In the genomic region with DNA sequence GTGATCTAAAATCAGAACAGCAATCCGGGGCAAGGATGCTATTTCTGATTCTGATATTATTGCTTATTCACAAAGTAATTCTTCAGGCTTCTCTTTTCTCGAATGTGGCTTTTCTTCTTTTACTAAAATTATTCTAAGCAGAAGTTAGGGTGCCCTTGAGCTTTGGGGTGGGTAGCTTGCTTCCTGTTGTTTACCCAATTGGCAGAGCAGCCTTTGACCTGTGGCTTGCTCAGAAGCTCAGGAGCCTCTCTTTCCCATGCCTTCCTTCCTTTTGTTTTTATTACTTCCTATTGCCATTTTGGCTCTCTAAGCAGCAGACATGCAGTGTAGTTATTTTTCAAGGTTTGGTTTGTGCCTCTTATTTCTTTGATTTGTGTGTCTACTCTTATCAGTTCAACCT, we compare ENCODE assay signal across 34 mouse cellular contexts.
"Had no signal": no experiment of that assay in that cellular context is flagged by ENCODE, and none has a peak within 500 bp of the region (broad histone marks: within the 10 kb centered on the region; RNA-seq: fewer than 3 reads in every experiment).

No protein-coding gene starts in this region.

- DNase-seq: heart, postnatal 10 days; heart, postnatal 14 days; heart, postnatal 36 days; heart, postnatal 4 days; kidney, adult 11 months; kidney, adult 18-20 months; kidney, adult 2 months; kidney, adult 8-10 months; kidney, adult 9 months; kidney, postnatal 10 days; kidney, postnatal 14 days; kidney, postnatal 25 days; kidney, postnatal 36 days; kidney, postnatal 4 days; layer of hippocampus, adult 9-11 months; layer of hippocampus, postnatal 36 days had no signal

- H3K27ac ChIP-seq: heart, embryonic 10.5 days; heart, embryonic 13.5 days; heart, embryonic 15.5 days; hindbrain, embryonic 10.5 days; hindbrain, embryonic 12.5 days; hindbrain, embryonic 13.5 days; hindbrain, embryonic 14.5 days; hindbrain, embryonic 15.5 days; hindbrain, postnatal 0 days; intestine, embryonic 15.5 days; kidney, embryonic 15.5 days; kidney, postnatal 0 days; layer of hippocampus, adult 2 months had no signal

- H3K36me3 ChIP-seq: heart, embryonic 10.5 days; heart, embryonic 12.5 days; heart, embryonic 13.5 days; heart, embryonic 15.5 days; hindbrain, embryonic 10.5 days; hindbrain, embryonic 12.5 days; hindbrain, embryonic 13.5 days; hindbrain, embryonic 15.5 days; intestine, embryonic 15.5 days; kidney, embryonic 15.5 days had no signal

- H3K27me3 ChIP-seq: heart, embryonic 12.5 days; heart, embryonic 13.5 days; heart, embryonic 15.5 days; hindbrain, embryonic 12.5 days; hindbrain, embryonic 13.5 days; hindbrain, embryonic 15.5 days; intestine, embryonic 15.5 days; kidney, embryonic 15.5 days had no signal

- H3K4me1 ChIP-seq: heart, embryonic 10.5 days; heart, embryonic 12.5 days; heart, embryonic 13.5 days; heart, embryonic 15.5 days; hindbrain, embryonic 10.5 days; hindbrain, embryonic 12.5 days; hindbrain, embryonic 13.5 days; hindbrain, embryonic 15.5 days; intestine, embryonic 15.5 days; kidney, embryonic 15.5 days had no signal

- H3K9ac ChIP-seq: heart, embryonic 12.5 days; heart, embryonic 13.5 days; heart, embryonic 15.5 days; hindbrain, embryonic 12.5 days; hindbrain, embryonic 13.5 days; hindbrain, embryonic 14.5 days; hindbrain, embryonic 15.5 days; intestine, embryonic 15.5 days; kidney, embryonic 15.5 days had no signal

- H3K4me2 ChIP-seq: heart, embryonic 11.5 days; heart, embryonic 12.5 days; heart, embryonic 13.5 days; heart, embryonic 15.5 days; hindbrain, embryonic 12.5 days; hindbrain, embryonic 13.5 days; intestine, embryonic 15.5 days; kidney, embryonic 15.5 days had no signal

- H3K9me3 ChIP-seq: heart, embryonic 10.5 days; heart, embryonic 12.5 days; heart, embryonic 13.5 days; heart, embryonic 15.5 days; hindbrain, embryonic 10.5 days; hindbrain, embryonic 12.5 days; hindbrain, embryonic 13.5 days; hindbrain, embryonic 15.5 days; intestine, embryonic 15.5 days; kidney, embryonic 15.5 days had no signal

- H3K4me3 ChIP-seq: heart, embryonic 10.5 days; heart, embryonic 12.5 days; heart, embryonic 13.5 days; heart, embryonic 15.5 days; hindbrain, embryonic 10.5 days; hindbrain, embryonic 12.5 days; hindbrain, embryonic 13.5 days; hindbrain, embryonic 15.5 days; intestine, embryonic 15.5 days; kidney, embryonic 15.5 days; layer of hippocampus, adult 2 months had no signal

- ATAC-seq: inflammation-experienced regulatory T-cells, adult 6 months; intestine, embryonic 15.5 days; intestine, embryonic 16.5 days; intestine, postnatal 0 days had no signal
